Mouse (Mus musculus): ENCODE measurements around the gene Pgc.
A peak's percentile ranks its signal among the peaks of the same experiment; 100 is the strongest.

Gene Pgc

GRCm38 (mm10) chr17:47710036-47710435 is 16.6 kb upstream of the Pgc start:
- DNase-seq: no peak

- DNase-seq: no peak
These were observed 14.8 kb upstream of the Pgc start for GRCm38 (mm10) chr17:47711883-47712282.

GRCm38 (mm10) chr17:47712889-47713571 is 13.6 kb upstream of the Pgc start:
- no peak for DNase-seq

GRCm38 (mm10) chr17:47715037-47715436 is 11.6 kb upstream of the Pgc start:
- DNase-seq: no peak

- no peak for DNase-seq
These were observed 5.5 kb upstream of the Pgc start for GRCm38 (mm10) chr17:47721183-47721582.

- no peak for DNase-seq
These were observed 4.3 kb downstream of the Pgc start for GRCm38 (mm10) chr17:47730633-47731575.

GRCm38 (mm10) chr17:47735553-47736100 is 9.0 kb downstream of the Pgc start:
- no peak for DNase-seq

- peak; percentile 98 for DNase-seq
These were observed 10.2 kb downstream of the Pgc start, which contains the start of gene Tfeb for GRCm38 (mm10) chr17:47736856-47737255. TSS of gene Tfeb (plus strand) at chr17:47737030.

- DNase-seq: peak; percentile 83
These were observed 10.8 kb downstream of the Pgc start for GRCm38 (mm10) chr17:47737271-47738065.

- peak; percentile 57 for DNase-seq
These were observed 11.6 kb downstream of the Pgc start for GRCm38 (mm10) chr17:47738066-47738878.

GRCm38 (mm10) chr17:47738879-47739798 is 12.5 kb downstream of the Pgc start:
- no peak for DNase-seq

- no peak for DNase-seq
These were observed 13.5 kb downstream of the Pgc start for GRCm38 (mm10) chr17:47740186-47740585.

GRCm38 (mm10) chr17:47742991-47743734 is 16.5 kb downstream of the Pgc start:
- no peak for DNase-seq

GRCm38 (mm10) chr17:47744086-47744485 is 17.4 kb downstream of the Pgc start:
- no peak for DNase-seq

GRCm38 (mm10) chr17:47744746-47745368 is 18.2 kb downstream of the Pgc start:
- DNase-seq: no peak

GRCm38 (mm10) chr17:47748791-47749553 is 22.3 kb downstream of the Pgc start:
- DNase-seq: no peak

- DNase-seq: no peak
These were observed 23.0 kb downstream of the Pgc start for GRCm38 (mm10) chr17:47749626-47750025.

- no peak for DNase-seq
These were observed 23.5 kb downstream of the Pgc start for GRCm38 (mm10) chr17:47750101-47750500.

GRCm38 (mm10) chr17:47751811-47752210 is 25.2 kb downstream of the Pgc start:
- no peak for DNase-seq
